Mouse (Mus musculus): Measurements from ENCODE around the gene Rnf185. TPM values are rescaled to one million over a fixed set of nuclear protein-coding genes. Genes with fewer than 3 reads are reported as not detected.

The Rnf185 gene
- polyA plus RNA-seq (2021) = 44.8 TPM

GRCm38 (mm10) chr11:3452167-3452639 lies at the start of gene Rnf185:
TSS of gene Rnf185 (minus strand) at chr11:3452363.
- no peaks in the 10 kb centered on the region for H3K27me3 ChIP-seq
- ChIA-PET POLR2A (interaction anchor here (0.6 to 1.9 kb wide), 7 partner anchors 11 to 146 kb away, joined by 3 to 7 read pairs (median 3); no protein-coding TSS in a partner anchor), CTCF (interaction anchor here (2.4 kb wide), 1 partner anchor 105 kb away, joined by 8 read pairs; no protein-coding TSS in a partner anchor)
- no peak for TF ChIP-seq CTCF (IDR thresholded peaks at IDR 0.05)
- in situ Hi-C loops (cut with MboI; ENCODE audit: low pct_unique_long_range_greater_than_20kb) = no loop called here
- peak; percentile 89 for ATAC-seq
- peak; percentile 73 for DNase-seq (ENCODE audit: low read depth, low spot score)

- no peaks in the 10 kb centered on the region for H3K27me3 ChIP-seq
- DNase-seq (ENCODE audit: low read depth, low spot score) (no peak), ATAC-seq (no peak)
- no peak for TF ChIP-seq CTCF (IDR thresholded peaks at IDR 0.05)
- ChIA-PET POLR2A (interaction anchor here (1.1 kb wide), 1 partner anchor 15 kb away, joined by 7 read pairs; no protein-coding TSS in a partner anchor), CTCF (no interaction called here)
- in situ Hi-C loops (cut with MboI; ENCODE audit: low pct_unique_long_range_greater_than_20kb) = no loop called here
These were observed 45.1 kb upstream of the Rnf185 start for GRCm38 (mm10) chr11:3497296-3497695.

GRCm38 (mm10) chr11:3496756-3497155 lies 44.6 kb upstream of the Rnf185 start:
- POLR2A ChIA-PET = interaction anchor here (1.1 kb wide), 1 partner anchor 14 kb away, joined by 7 read pairs; no protein-coding TSS in a partner anchor
- CTCF ChIA-PET = no interaction called here
- no peaks in the 10 kb centered on the region for H3K27me3 ChIP-seq
- no peak for TF ChIP-seq CTCF (IDR thresholded peaks at IDR 0.05)
- in situ Hi-C loops (cut with MboI; ENCODE audit: low pct_unique_long_range_greater_than_20kb) = no loop called here
- no peak for DNase-seq (ENCODE audit: low read depth, low spot score)
- no peak for ATAC-seq

- CTCF ChIA-PET = no interaction called here
- POLR2A ChIA-PET = interaction anchor here (1.5 kb wide), 1 partner anchor 9 kb away, joined by 3 read pairs; no protein-coding TSS in a partner anchor
- DNase-seq (ENCODE audit: low read depth, low spot score) (no peak), ATAC-seq (no peak)
- no peak for TF ChIP-seq CTCF (IDR thresholded peaks at IDR 0.05)
- no peaks in the 10 kb centered on the region for H3K27me3 ChIP-seq
- in situ Hi-C loops (cut with MboI; ENCODE audit: low pct_unique_long_range_greater_than_20kb) = no loop called here
These were observed 43.3 kb upstream of the Rnf185 start for GRCm38 (mm10) chr11:3495496-3495895.

- DNase-seq (ENCODE audit: low read depth, low spot score) (no peak), ATAC-seq (peak; percentile 32)
- POLR2A ChIA-PET = interaction anchor here (0.6 to 1.5 kb wide), 2 partner anchors 9 to 17 kb away, joined by 3 read pairs; no protein-coding TSS in a partner anchor
- in situ Hi-C loops (cut with MboI; ENCODE audit: low pct_unique_long_range_greater_than_20kb) = no loop called here
- CTCF ChIA-PET = no interaction called here
- no peaks in the 10 kb centered on the region for H3K27me3 ChIP-seq
- no peak for TF ChIP-seq CTCF (IDR thresholded peaks at IDR 0.05)
These were observed 42.7 kb upstream of the Rnf185 start for GRCm38 (mm10) chr11:3494857-3495256.

GRCm38 (mm10) chr11:3492748-3493147 lies 40.6 kb upstream of the Rnf185 start:
- POLR2A ChIA-PET = no interaction called here
- CTCF ChIA-PET = no interaction called here
- DNase-seq (ENCODE audit: low read depth, low spot score) (no peak), ATAC-seq (no peak)
- no peaks in the 10 kb centered on the region for H3K27me3 ChIP-seq
- no peak for TF ChIP-seq CTCF (IDR thresholded peaks at IDR 0.05)
- in situ Hi-C loops (cut with MboI; ENCODE audit: low pct_unique_long_range_greater_than_20kb) = no loop called here

- CTCF ChIA-PET = interaction anchor here (1.1 to 1.6 kb wide), 4 partner anchors 14 to 25 kb away, joined by 3 to 6 read pairs (median 4); partner anchors contain the start of gene Selenom
- in situ Hi-C loops (cut with MboI; ENCODE audit: low pct_unique_long_range_greater_than_20kb) = no loop called here
- no peak for ATAC-seq
These were observed 36.9 kb upstream of the Rnf185 start for GRCm38 (mm10) chr11:3489036-3489435.

GRCm38 (mm10) chr11:3487952-3488570 lies 35.9 kb upstream of the Rnf185 start, which contains the start of gene Pla2g3:
TSS of gene Pla2g3 (plus strand) at chr11:3488284.
- CTCF ChIA-PET = interaction anchor here (1.1 kb wide), 1 partner anchor 21 kb away, joined by 3 read pairs; no protein-coding TSS in a partner anchor

More at GRCm38 (mm10) chr11:3489036-3489435, 36.9 kb upstream of the Rnf185 start:
- POLR2A ChIA-PET = no interaction called here
- no peak for DNase-seq (ENCODE audit: low read depth, low spot score)
- no peaks in the 10 kb centered on the region for H3K27me3 ChIP-seq
- no peak for TF ChIP-seq CTCF (IDR thresholded peaks at IDR 0.05)

GRCm38 (mm10) chr11:3486349-3486748 lies 34.2 kb upstream of the Rnf185 start:
- in situ Hi-C loops (cut with MboI; ENCODE audit: low pct_unique_long_range_greater_than_20kb) = no loop called here
- no peak for TF ChIP-seq CTCF (IDR thresholded peaks at IDR 0.05)

More at GRCm38 (mm10) chr11:3487952-3488570, 35.9 kb upstream of the Rnf185 start, which contains the start of gene Pla2g3:
- POLR2A ChIA-PET = no interaction called here
- in situ Hi-C loops (cut with MboI; ENCODE audit: low pct_unique_long_range_greater_than_20kb) = no loop called here
- ATAC-seq (no peak), DNase-seq (ENCODE audit: low read depth, low spot score) (no peak)
- TF ChIP-seq CTCF (IDR thresholded peaks at IDR 0.05) = no peak
- no peaks in the 10 kb centered on the region for H3K27me3 ChIP-seq

GRCm38 (mm10) chr11:3483980-3484642 lies 31.9 kb upstream of the Rnf185 start:
- DNase-seq (ENCODE audit: low read depth, low spot score) = no peak
- POLR2A ChIA-PET = no interaction called here
- no peak for TF ChIP-seq CTCF (IDR thresholded peaks at IDR 0.05)

More at GRCm38 (mm10) chr11:3486349-3486748, 34.2 kb upstream of the Rnf185 start:
- ChIA-PET POLR2A (interaction anchor here (0.8 to 1.2 kb wide), 2 partner anchors 9 to 23 kb away, joined by 3 read pairs; no protein-coding TSS in a partner anchor), CTCF (interaction anchor here (1.0 kb wide), 1 partner anchor 28 kb away, joined by 3 read pairs; the partner anchor contains the start of gene Selenom)
- ATAC-seq (no peak), DNase-seq (ENCODE audit: low read depth, low spot score) (no peak)
- H3K27me3 ChIP-seq = no peaks in the 10 kb centered on the region

More at GRCm38 (mm10) chr11:3483980-3484642, 31.9 kb upstream of the Rnf185 start:
- H3K27me3 ChIP-seq = no peaks in the 10 kb centered on the region
- in situ Hi-C loops (cut with MboI; ENCODE audit: low pct_unique_long_range_greater_than_20kb) = no loop called here
- no peak for ATAC-seq
- CTCF ChIA-PET = interaction anchor here (1.1 to 2.0 kb wide), 2 partner anchors 10 to 30 kb away, joined by 4 to 13 read pairs; partner anchors contain the start of gene Selenom
